Mouse (Mus musculus): Measurements from ENCODE around the gene Snap23.
"Not testable (repeated sequence)": the region's sequence is repeated elsewhere in the genome, so short reads cannot be mapped to it uniquely, and the experiment has no call there.

Snap23 gene

DNA sequence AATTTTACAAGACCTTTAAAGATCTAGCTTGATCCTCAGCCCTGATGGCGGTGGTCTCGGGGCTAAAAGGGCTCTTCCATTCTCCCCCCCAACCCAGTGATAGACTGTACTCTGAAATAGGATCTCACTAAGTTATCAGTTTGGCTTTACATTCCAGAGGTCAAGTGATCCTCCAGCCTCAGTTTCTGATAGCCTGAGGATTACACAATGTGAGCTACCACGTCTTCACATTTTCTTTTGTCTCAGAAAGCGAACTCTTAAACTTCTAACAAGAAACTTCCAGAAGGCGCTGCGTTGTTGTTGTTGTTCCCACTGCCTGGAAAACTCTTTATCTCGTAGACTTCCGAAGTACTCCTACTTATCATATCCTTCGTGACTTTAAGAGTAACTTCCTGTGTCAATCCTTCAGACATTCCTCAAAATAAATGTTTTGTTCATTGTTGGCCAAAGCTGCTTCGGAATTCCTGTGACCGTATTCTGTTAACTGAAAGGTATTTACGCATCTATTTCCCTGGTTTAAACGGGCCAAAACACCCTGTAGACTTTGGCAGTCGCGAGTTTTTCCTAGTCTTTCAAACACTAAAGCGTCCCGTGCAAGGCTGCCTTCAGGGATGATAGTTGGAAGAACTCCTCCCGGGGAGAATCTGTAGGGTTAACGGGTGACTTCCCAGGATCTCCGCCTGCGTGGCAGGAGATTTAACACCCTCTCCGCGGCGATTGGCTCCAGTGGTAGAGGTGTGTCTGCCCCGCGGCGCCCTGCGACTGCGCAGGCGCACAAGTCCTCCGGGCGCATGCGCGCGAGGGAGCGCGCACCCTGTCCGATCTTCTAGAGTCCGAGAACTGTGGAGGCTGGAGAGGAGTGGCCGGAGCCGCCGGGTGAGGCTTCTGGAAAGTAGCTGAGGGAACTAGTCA, at the start of gene Snap23:
TSS of gene Snap23 (plus strand) at position 786 of the 912 bp plus-strand sequence.
- DNase-seq (ENCODE audit: extremely low spot score, low spot score) = peak; percentile 96

DNA sequence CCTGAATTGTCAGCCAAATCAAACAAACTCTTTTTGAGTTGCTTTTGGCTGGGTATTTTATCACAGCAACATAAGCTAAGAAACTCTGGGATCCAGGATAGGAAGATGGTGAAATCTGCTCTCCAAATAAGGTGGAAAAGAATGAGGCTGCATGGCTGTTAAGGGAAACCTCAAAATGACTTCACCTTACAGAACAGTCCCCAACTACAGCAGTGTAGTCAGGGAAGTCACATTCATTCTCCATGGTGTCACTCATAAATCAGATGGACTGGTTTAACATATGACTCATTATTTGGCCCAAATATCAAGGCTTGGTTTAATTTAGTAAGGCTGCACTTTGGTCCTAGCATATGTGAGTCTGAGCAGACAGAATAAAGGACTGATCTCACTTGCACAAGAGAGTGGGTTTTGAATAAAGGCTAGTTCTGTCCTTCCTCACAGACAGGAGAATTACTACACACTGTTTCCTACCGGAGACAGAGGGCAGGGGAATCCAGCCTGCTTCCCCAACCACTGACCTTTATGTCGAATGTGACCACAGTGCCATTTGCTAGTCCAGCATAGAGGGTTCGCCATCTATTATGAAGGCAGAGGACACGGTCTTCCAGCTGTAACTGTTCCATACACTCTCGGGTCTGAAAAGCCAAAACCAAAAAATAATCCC, 48.8 kb upstream of the Snap23 start:
- no peak for DNase-seq (ENCODE audit: extremely low spot score, low spot score)

DNA sequence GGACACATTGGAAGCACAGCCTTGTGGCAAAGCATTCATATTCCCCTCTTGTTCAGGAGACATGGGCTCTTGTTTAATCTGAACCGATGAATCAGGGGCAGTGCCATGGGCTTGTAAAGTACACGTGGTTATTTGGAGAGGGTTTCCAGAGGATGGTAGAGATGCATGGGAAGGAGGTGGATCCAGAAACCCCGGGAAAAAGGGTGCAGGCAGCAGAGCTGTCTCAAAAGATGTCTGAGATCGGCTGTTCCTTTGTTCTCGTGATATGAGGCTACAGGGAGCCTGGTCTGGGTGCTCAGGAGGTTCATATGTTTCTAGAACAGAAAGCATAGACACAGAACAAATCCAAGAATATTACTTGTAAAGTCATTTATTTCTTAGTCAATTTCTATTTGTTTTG, 40.7 kb upstream of the Snap23 start:
- DNase-seq (ENCODE audit: extremely low spot score, low spot score) = no peak

DNA sequence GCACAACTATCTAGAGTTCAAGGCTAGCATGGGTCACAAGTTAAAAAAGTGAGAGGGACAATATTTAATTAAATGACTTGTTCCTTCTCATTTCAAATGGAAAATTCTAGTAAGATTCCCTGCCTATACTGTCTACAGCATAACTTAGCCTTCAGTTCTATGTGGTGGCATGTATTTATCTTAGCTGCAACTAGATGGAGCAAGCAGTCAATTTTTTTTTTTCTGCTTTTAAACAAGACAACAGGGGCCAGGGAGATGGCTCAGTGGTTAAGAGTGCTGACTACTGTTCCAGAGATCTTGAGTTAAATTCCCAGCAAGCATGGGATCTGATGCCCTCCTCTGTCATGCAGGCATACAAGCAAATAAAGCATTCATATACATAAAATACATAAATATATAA, 37.9 kb upstream of the Snap23 start:
- no peak for DNase-seq (ENCODE audit: extremely low spot score, low spot score)

DNA sequence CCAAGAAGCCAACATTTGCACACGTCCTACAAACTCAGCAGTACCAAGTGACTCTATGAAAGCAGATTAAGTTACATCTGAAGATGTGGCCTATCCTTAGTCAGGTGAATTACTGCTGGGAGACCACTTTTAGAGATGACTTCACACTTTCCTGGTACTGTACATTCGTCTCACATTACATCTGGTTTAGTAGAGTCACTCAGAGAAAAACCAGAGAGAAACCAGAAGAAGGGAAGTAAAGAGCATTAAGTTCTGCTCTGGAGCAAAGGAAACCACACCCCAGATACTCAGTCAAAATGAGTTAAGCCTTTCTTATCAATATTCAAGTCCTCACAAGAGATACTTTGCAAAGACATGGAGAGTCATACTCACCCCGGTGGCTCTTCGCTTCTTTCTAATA, 36.2 kb upstream of the Snap23 start:
- DNase-seq (ENCODE audit: extremely low spot score, low spot score) = no peak

DNA sequence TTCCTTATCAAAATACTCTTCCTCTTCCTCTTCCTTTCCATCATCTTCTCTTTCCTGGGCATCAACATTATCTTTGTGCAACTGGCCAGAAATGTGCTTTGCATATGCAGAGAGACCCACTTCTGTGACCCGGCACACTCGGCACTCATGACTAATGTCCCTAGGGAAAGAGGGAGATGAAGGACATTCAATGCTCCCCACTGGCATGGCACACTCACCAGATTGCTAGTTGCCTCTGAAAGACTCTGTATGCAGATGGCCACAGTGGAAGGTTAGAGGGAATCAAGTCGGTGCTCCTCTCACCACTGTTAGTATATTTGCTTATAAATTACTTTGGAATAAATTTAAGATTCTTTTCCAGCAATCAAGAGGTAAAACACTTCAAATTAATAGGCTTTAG, 28.1 kb upstream of the Snap23 start:
- DNase-seq (ENCODE audit: extremely low spot score, low spot score) = no peak

DNA sequence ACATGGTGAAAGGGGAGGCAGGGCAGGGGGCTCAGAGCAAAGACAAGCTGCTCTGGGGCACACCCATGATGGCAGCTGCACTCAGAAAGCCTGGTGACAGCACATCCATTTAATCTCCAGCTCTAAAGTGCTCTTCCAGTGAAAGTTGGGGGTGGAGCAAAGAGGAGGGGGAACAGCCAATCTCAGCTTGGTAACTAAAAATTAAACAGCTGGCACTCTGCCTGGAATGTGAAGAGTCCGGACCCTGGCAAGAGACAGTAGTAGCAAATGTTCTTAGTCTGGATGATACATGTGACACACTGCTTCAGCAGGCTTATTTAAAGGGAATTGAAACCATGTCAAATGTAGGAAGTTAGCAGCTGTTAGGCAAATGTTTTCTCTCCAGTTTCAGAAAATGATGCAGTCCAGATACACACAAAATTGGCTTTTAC, 27.7 kb upstream of the Snap23 start:
- no peak for DNase-seq (ENCODE audit: extremely low spot score, low spot score)

DNA sequence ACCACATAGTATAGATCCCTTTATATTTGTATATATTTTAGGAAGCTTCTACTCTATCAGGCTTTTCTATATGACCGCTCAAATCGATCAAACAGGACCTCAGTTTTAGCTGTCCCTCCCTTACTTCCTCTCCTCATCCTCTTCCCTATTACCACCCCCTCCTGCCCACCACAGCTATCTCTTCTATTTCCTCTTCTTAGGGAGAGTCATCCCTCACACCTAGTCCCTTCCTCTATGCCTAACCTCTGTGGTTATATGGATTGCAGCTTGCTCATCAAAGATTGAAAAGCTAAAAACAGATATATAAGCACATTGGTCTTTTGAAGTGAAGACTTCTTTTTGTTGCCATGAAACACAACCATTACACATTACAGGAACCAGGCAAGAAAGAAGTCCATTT, 22.7 kb upstream of the Snap23 start:
- no peak for DNase-seq (ENCODE audit: extremely low spot score, low spot score)

DNA sequence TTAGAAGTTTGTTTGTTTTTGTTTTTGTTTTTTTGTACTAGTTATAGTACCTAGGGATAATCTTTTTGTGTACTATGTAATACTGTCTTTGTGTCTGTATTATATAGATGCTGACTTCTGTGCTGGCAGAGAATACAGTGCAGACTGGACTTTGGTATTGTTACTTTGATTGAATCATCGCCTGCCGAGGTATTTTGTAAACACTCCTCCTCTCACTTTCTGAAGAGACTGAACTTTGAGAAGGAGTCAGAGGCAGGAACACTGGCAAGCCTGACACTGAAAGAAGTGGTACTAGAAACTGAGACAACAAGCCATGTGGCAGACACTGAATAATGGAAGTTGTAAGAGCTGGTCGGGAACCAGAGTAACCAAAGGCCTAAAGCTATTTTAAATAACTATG, 10.6 kb upstream of the Snap23 start:
- DNase-seq (ENCODE audit: extremely low spot score, low spot score) = no peak

DNA sequence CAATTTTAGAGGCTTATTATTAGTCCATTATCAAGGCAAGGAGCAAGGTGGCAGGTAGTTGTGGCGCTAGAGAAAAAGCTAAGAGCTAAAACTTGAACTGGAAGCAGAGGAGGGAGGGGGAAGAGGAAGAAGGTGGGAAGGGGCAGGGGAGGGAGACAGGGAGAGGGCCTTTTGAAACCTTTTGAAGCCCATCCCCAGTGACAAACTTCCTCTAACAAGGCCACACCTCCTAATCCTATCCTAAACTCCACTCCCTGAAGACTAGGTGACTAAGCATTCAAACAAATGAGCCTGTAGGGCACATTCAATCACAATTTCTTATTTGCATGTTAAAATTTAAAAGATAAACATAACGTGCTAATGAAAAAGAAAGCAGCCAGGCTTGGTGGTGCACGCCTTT, 8.7 kb upstream of the Snap23 start:
- DNase-seq (ENCODE audit: extremely low spot score, low spot score) = no peak

DNA sequence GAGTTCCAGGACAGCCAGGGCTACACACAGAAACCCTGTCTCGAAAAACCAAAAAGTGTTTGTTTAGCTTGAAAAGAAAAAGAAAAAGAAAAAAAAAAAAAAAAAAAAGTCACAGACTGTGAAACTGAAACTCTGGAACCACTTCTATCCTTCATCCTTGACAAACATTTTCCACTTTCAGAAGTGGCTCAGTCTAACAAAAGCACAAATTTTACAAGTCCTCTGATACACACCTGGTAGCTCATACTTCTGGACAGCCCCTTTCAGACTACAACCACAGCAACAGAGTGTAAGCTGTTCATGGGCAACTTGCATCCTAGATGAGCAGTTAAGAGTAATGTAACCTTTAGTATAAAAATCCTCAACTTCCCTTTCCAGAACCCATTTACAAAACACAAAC, 5.9 kb upstream of the Snap23 start:
- DNase-seq (ENCODE audit: extremely low spot score, low spot score) = no peak

DNA sequence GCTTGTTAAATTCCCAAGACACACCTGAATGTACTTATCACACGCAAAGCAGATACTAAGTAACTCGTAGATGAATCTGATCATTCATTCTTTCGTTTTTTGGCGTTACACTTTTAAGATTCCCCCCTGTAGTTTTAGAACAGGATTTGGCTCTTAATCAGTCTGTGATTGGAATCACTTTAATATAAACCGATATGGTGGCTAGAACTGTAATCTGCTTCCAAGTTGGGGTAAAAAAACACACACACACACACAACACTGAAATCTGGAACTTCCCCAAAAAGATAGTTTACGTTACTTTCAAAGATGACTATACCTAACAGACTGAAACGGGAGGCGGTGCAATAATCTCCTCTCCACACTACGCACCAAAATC, 4.6 kb upstream of the Snap23 start:
- no peak for DNase-seq (ENCODE audit: extremely low spot score, low spot score)

DNA sequence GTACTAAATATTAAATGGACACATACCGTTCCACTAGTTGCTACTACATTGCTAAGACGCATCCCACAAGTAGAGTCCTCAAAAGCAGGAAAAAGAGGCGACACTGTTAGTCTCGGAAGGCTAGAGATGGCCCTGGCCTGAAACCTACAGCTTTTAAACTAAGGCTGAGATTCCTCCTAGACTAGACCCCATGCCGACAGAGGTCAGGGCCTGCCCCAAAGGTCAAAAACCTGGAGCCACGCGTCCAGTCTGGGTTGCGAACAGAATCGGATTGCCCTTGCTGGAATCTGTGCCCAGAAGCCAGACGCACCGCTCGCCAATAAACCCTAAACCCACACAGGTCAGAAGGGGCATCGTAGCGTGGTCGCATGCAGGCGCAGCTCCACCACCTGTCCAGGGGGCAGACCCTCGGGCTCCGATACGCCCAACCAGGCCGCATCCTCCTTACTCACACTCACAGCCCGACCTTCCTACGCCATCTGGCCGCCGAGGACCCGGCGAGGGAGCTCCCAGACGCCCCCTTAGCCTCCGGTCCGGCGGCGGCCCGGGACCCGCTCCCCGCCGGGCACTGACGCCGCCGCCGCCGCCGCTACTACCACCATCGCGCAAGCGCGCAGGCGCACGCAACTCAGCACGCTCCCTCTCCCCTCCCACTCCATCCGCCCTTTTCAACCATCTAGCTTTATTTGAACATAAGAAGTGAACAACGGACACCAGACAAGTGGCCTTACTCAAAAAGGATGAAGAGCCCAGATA, 4.1 kb upstream of the Snap23 start, which contains the start of gene Zfp106:
TSS of gene Zfp106 (minus strand) at position 609 of the 756 bp plus-strand sequence.
- DNase-seq (ENCODE audit: extremely low spot score, low spot score) = peak; percentile 82

DNA sequence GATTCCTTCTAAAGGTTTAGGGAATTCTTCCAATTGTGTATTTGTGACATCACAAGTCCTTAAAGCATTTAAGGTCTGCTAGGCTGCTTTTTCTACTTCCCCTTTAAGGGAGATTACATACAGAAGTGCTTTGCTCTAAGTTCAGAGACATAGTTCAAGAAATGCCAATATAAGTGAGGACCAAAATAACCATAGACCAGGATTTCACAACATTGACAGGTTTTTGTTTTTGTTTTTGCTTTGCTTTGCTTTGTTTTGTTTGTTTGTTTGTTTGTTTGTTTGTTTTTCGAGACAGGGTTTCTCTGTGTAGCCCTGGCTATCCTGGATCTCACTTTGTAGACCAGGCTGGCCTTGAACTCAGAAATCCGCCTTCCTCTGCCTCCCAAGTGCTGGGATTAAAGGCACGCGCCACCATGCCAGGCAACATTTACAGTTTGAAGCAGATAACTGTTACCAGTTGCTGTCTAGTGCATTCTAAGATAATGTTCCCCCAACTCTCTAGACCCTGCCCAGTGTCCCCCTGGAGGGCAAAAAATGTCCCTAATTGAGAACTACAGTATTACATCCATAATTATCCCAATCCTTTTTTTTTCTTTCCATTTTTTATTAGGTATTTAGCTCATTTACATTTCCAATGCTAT, 2.8 kb upstream of the Snap23 start:
- DNase-seq (ENCODE audit: extremely low spot score, low spot score) = not testable (repeated sequence)

DNA sequence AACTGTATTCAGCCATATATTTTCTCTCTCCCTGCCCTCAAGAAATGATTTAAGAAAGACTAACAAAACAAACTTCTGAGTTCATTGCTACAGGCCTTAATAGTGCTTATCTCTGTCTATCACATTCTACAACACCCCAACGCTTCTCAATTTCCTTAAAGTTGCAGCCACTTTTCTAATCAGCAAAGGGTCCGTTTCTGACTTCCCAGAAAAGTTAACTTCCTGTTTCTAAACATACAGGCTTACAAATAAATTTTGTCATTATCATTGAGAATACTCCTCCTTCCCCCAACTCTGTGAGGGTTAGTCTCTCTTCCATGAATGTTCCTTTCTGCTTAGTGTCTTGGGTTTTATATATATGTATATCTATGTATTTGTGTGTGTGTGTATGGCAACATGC, 2.1 kb upstream of the Snap23 start:
- no peak for DNase-seq (ENCODE audit: extremely low spot score, low spot score)

DNA sequence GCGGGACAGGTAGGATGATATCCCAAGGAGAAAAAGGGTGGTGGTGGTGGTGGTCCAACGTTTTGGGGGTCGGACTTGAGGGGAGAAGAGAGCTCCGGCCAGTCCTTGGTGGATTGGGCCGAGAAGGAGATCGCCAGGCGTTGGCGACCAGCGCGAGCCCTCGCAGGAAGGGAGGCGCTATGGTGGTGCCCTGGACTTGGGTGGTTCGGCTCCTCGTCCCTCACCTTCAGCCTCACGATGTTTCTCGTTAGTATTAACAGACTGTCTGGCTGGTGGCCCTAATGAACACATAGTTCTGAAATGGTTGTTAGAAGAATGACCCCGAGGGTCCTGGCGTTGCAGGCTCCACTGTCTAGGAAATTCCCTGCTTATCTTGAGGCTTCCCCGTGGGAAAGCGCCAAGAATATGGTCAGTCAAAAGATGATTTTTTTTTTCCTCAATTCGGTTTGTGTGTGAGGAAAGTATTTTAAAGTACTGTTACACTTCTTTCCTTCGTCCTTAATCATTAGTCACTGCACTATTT, 388 bp downstream of the Snap23 start:
- no peak for DNase-seq (ENCODE audit: extremely low spot score, low spot score)

DNA sequence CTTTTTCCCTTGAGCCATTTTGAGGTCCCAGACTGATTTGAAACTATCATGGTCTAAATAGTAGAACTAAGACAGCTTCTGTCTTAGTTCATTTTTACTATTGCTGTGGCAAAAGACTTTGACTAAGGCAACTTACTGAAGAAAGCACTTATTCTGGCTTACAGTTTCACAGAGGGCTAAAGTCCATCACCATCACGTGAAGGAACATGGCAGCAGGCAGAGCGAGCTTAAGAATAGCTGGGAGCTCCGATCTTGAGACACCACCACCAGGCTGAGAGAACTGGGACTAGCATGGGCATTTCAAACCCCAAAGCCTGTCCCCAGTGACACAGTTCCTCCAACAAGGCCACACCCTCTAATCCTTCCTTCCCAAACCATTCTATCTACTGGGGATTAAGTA, 3.6 kb downstream of the Snap23 start:
- no peak for DNase-seq (ENCODE audit: extremely low spot score, low spot score)

DNA sequence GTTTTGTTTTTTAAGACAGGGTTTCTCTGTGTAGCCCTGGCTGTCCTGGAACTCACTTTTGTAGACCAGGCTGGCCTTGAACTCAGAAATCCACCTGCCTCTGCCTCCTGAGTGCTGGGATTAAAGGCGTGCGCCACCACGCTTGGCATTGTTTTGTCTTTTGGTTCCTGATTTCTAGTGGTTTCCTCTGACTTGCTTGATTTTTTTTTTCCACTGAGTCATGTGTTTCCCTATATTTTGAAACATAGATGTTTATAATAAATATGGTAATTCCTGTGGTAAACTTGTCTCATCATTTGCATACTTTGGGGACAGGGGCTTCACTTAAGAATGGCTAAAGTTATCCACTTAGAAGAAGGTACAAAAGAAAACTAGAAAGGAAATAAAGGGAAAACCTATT, 4.7 kb downstream of the Snap23 start:
- not testable (repeated sequence) for DNase-seq (ENCODE audit: extremely low spot score, low spot score)

DNA sequence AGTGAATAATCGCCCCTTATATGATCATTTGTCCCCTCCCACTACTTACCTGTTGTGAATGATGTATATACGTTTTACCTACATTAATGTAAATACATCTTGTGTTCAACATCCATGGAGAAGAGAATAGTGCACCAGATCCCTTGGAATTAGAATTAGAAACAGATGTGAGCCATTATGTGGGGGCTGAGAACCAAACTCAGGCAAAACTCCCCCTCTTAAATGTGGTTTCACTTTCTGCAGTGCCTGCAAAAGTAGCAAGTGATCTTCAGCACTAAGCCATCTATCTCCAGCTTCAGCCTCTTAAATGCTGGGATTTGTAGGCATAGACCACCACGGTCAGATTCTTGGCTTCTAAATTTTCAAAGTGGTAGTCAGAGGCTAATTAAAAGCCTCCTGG, 7.7 kb downstream of the Snap23 start:
- DNase-seq (ENCODE audit: extremely low spot score, low spot score) = no peak

DNA sequence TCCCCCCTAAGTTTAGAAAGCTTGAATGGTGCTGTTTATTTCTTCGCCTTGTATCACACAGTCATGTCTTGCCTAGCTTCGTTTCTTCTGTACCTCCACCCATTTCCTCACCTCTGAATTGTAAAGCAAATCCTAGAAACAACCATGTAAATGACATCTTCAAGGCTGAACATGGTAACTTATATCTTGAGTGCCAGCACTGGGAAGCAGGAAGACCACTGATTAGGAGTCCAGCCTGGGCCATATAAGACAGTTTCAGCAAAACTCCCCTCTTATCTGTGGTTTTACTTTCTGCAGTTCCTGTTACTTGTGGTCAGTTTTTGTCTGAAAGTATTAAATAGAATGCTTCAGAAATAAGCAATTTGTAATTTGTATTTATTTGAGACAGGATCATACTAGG, 8.5 kb downstream of the Snap23 start:
- DNase-seq (ENCODE audit: extremely low spot score, low spot score) = no peak

DNA sequence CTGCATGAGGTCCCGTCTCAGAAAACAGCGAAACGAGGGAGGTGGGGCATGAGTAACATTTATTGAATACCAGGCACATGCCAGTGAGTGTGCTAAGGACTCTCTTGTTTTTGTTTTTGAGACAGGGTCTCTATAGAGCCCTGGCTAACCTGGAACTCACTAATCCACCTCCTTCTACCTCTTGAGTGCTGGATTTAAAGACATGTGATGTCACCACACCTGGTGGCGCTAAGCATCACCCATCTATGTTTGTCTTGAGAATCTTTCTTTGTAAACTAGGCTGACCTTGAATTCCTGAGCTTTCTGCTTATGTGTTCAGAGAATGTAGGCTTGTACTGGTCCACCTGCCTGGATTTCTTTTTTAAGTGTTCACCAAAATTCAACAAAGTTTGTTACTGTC, 10.3 kb downstream of the Snap23 start:
- DNase-seq (ENCODE audit: extremely low spot score, low spot score) = no peak

All from neural tube, embryonic 10.5 days (tissue).